Mouse (Mus musculus) heart, postnatal 0 days (tissue): ENCODE measurements around the gene Gm44502. TPM values are rescaled to one million over a fixed set of nuclear protein-coding genes. Genes with fewer than 3 reads are reported as not detected.

Experiments
- ATAC-seq: fragments of 200-750 bp; cut with Nextera tagmentation; 2 replicates; pipeline ENCODE4 v1.8.0; 2017; ENCODE audit warnings: low read depth, moderate number of reproducible peaks, moderate library complexity; ENCODE audit not compliant: insufficient read depth
- DNase-seq: peaks from one replicate; pipeline ENCODE4 v3.0.0-alpha.2; 2016; ENCODE audit warnings: low spot score
- H3K27ac ChIP-seq: fragments of 300-500 bp; sonication (generic); 2 replicates; pipeline ENCODE4 v1.5.1; 2014; ENCODE audit warnings: low read depth, mild to moderate bottlenecking
- H3K27me3 ChIP-seq: fragments of 300-500 bp; sonication (generic); 2 replicates; pipeline ENCODE4 v1.6.1; 2014; ENCODE audit warnings: low read length, mixed read lengths; ENCODE audit not compliant: control insufficient read depth, insufficient read depth
- H3K36me3 ChIP-seq: fragments of 300-500 bp; sonication (generic); replicated peaks from 2 replicates; pipeline ENCODE4 v1.6.1; 2014; ENCODE audit warnings: low read length, mixed read lengths; ENCODE audit not compliant: control insufficient read depth, insufficient read depth
- H3K4me1 ChIP-seq: fragments of 300-500 bp; sonication (generic); 2 replicates; pipeline ENCODE4 v1.6.1; 2014; ENCODE audit warnings: antibody characterized with exemption; ENCODE audit not compliant: control insufficient read depth, insufficient read depth
- H3K4me2 ChIP-seq: fragments of 300-500 bp; sonication (generic); 2 replicates; pipeline ENCODE4 v1.6.1; 2014; ENCODE audit warnings: low read depth, mild to moderate bottlenecking, low read length, moderate library complexity
- H3K4me3 ChIP-seq: fragments of 300-500 bp; sonication (generic); 2 replicates; pipeline ENCODE4 v1.5.1; 2014; ENCODE audit warnings: low read depth, low read length
- H3K9ac ChIP-seq: fragments of 300-500 bp; sonication (generic); replicated peaks from 2 replicates; pipeline ENCODE4 v1.6.1; 2014; ENCODE audit warnings: low read depth, low read length, mixed read lengths
- H3K9me3 ChIP-seq: fragments of 300-500 bp; sonication (generic); replicated peaks from 2 replicates; pipeline ENCODE4 v1.6.1; 2016; ENCODE audit warnings: low read length; ENCODE audit not compliant: control insufficient read depth
- CTCF ChIP-seq: IDR thresholded peaks from 2 replicates; pipeline ENCODE4 v1.5.1; 2016; ENCODE audit warnings: antibody characterized with exemption, control low read depth, low read depth
- EP300 ChIP-seq: IDR thresholded peaks from 2 replicates; pipeline ENCODE4 v1.6.1; 2016; ENCODE audit warnings: antibody characterized with exemption, low read depth
- WGBS: fragments of 180-500 bp; shearing (Covaris S2); extraction: QIAGEN DNeasy Blood & Tissue Kit; methylation state at CpG from one replicate; pipeline ENCODE4 v1.1.7; 2014; 5-methylcytosine and 5-hydroxymethylcytosine counted together
- polyA plus RNA-seq: library from polyadenylated mRNA; unstranded; fragments of >200 nt; fragmentation: Nextera tagmentation; extraction: Ambion mirVana; gene quantifications from 2 replicates; pipeline ENCODE4 v1.2.1, GENCODE M21; 2015
- total RNA-seq: library from RNA; depleted of rRNA; stranded (reverse); fragments of >200 nt; gene quantifications from 2 replicates; pipeline ENCODE4 v1.2.3, GENCODE M21; 2014; ENCODE audit warnings: low replicate concordance; rRNA removed

The Gm44502 gene
- total and polyA plus RNA-seq, 2 experiments from 2014 or later: 0.08 to 0.82 TPM

- no peak for TF ChIP-seq EP300
- no peak for TF ChIP-seq CTCF
- Histone ChIP-seq H3K4me1 (peaks cover 12% of the 10 kb centered on the region; the same call in 1 of the 2 replicates), H3K27ac (peak overlapping the region; percentile 87), H3K4me3 (peak overlapping the region; percentile 60), H3K4me2 (peak overlapping the region; percentile 79), H3K9ac (peak overlapping the region; percentile 57), H3K36me3 (peaks cover 29% of the 10 kb centered on the region), H3K27me3 (peaks cover 32% of the 10 kb centered on the region), H3K9me3 (no peaks in the 10 kb centered on the region)
- ATAC-seq (no peak), DNase-seq (no peak)
- 43% methylated on average over 9 of the region's 9 CpGs for WGBS
Measured at GRCm38 (mm10) chr15:89374340-89374739, 55.2 kb downstream of the Gm44502 start.

GRCm38 (mm10) chr15:89373762-89374248 is 55.7 kb downstream of the Gm44502 start, which contains the start of gene Sco2:
Gene Sco2, minus strand, starts transcription at chr15:89373846.
- ATAC-seq: peak; percentile 81
- Histone ChIP-seq H3K27ac (peak within 1 kb of the TSS; percentile 87), H3K9ac (peak within 1 kb of the TSS; percentile 57), H3K4me3 (peak within 1 kb of the TSS; percentile 60), H3K27me3 (peaks cover 26% of the 10 kb centered on the region), H3K9me3 (no peaks in the 10 kb centered on the region), H3K36me3 (peaks cover 34% of the 10 kb centered on the region), H3K4me1 (peaks cover 8% of the 10 kb centered on the region; the same call in 1 of the 2 replicates), H3K4me2 (peak within 1 kb of the TSS; percentile 79)
- DNase-seq: peak; percentile 81
- TF ChIP-seq CTCF: peak; percentile 75
- peak; percentile 80; the same call in 1 of the 2 replicates for TF ChIP-seq EP300
- 0% methylated on average over 42 of the region's 42 CpGs for WGBS

GRCm38 (mm10) chr15:89373027-89373761 is 56.3 kb downstream of the Gm44502 start:
- ATAC-seq (peak; percentile 81), DNase-seq (peak; percentile 56)
- WGBS: under 1% methylated on average over 35 of the region's 35 CpGs
- peak; percentile 51 for TF ChIP-seq CTCF
- TF ChIP-seq EP300: no peak
- H3K4me2 ChIP-seq: peak overlapping the region; percentile 79
- peaks cover 8% of the 10 kb centered on the region; the same call in 1 of the 2 replicates for H3K4me1 ChIP-seq
- no peaks in the 10 kb centered on the region for H3K9me3 ChIP-seq
- H3K27ac ChIP-seq: peak overlapping the region; percentile 87
- H3K9ac ChIP-seq: peak overlapping the region; percentile 57
- H3K36me3 ChIP-seq: peaks cover 40% of the 10 kb centered on the region
- peak overlapping the region; percentile 60 for H3K4me3 ChIP-seq
- H3K27me3 ChIP-seq: peaks cover 20% of the 10 kb centered on the region

- ATAC-seq (no peak), DNase-seq (no peak)
- peaks cover 47% of the 10 kb centered on the region for H3K36me3 ChIP-seq
- no peak overlapping the region for H3K4me3 ChIP-seq
- peak overlapping the region; percentile 87; the same call in 1 of the 2 replicates for H3K27ac ChIP-seq
- TF ChIP-seq CTCF (no peak), EP300 (no peak)
- H3K9ac ChIP-seq: no peak overlapping the region
- H3K27me3 ChIP-seq: peaks cover 14% of the 10 kb centered on the region
- WGBS: 83% methylated on average over 7 of the region's 7 CpGs
- no peaks in the 10 kb centered on the region for H3K9me3 ChIP-seq
- peaks cover 8% of the 10 kb centered on the region; the same call in 1 of the 2 replicates for H3K4me1 ChIP-seq
- 0 out of 2 replicates have a peak overlapping the region, but pooled peaks have one; percentile 79 for H3K4me2 ChIP-seq
Measured at GRCm38 (mm10) chr15:89372536-89372935, 57.0 kb downstream of the Gm44502 start.

- Histone ChIP-seq H3K4me1 (peaks cover 8% of the 10 kb centered on the region; the same call in 1 of the 2 replicates), H3K9me3 (no peaks in the 10 kb centered on the region), H3K27me3 (peaks cover 11% of the 10 kb centered on the region), H3K27ac (no peak overlapping the region), H3K4me2 (no peak overlapping the region), H3K9ac (no peak overlapping the region), H3K4me3 (no peak overlapping the region), H3K36me3 (peaks cover 51% of the 10 kb centered on the region)
- 86% methylated on average over 13 of the region's 13 CpGs for WGBS
- DNase-seq: no peak
- TF ChIP-seq CTCF: no peak
- TF ChIP-seq EP300: no peak
- ATAC-seq: no peak
Measured at GRCm38 (mm10) chr15:89372068-89372467, 57.4 kb downstream of the Gm44502 start.

Other genes starting within 250 kb of the Gm44502 start
- gene Plxnb2, start 248.9 kb downstream of the Gm44502 start, total RNA-seq: 153 and 199 TPM in 2 replicates
- 51.6 and 54.5 TPM in 2 replicates for gene Plxnb2, start 248.9 kb downstream of the Gm44502 start, polyA plus RNA-seq
- gene Dennd6b, start 233.2 kb downstream of the Gm44502 start, total RNA-seq: 15.2 and 19.2 TPM in 2 replicates
- gene Dennd6b, start 233.2 kb downstream of the Gm44502 start, polyA plus RNA-seq: 14.5 and 14.8 TPM in 2 replicates
- 65.1 and 98.4 TPM in 2 replicates for gene Ppp6r2, start 218.1 kb downstream of the Gm44502 start, total RNA-seq
- gene Ppp6r2, start 218.1 kb downstream of the Gm44502 start, polyA plus RNA-seq: 27.4 and 27.7 TPM in 2 replicates
- 113 and 147 TPM in 2 replicates for gene Sbf1, start 114.4 kb downstream of the Gm44502 start, total RNA-seq
- 17.7 and 25.6 TPM in 2 replicates for gene Sbf1, start 114.4 kb downstream of the Gm44502 start, polyA plus RNA-seq
- not detected in 2 replicates for gene Adm2, start 107.0 kb downstream of the Gm44502 start, total RNA-seq
- gene Adm2, start 107.0 kb downstream of the Gm44502 start, polyA plus RNA-seq: not detected in 2 replicates
- gene Miox, start 95.3 kb downstream of the Gm44502 start, total RNA-seq: not detected in 2 replicates
- not detected in 2 replicates for gene Miox, start 95.3 kb downstream of the Gm44502 start, polyA plus RNA-seq
- 26.9 and 33.5 TPM in 2 replicates for gene Lmf2, start 74.0 kb downstream of the Gm44502 start, total RNA-seq
- gene Lmf2, start 74.0 kb downstream of the Gm44502 start, polyA plus RNA-seq: 31.4 and 33.3 TPM in 2 replicates
- 83.8 and 136 TPM in 2 replicates for gene Ncaph2, start 74.0 kb downstream of the Gm44502 start, total RNA-seq
- gene Ncaph2, start 74.0 kb downstream of the Gm44502 start, polyA plus RNA-seq: 59.4 and 64.3 TPM in 2 replicates
- 29.0 and 30.6 TPM in 2 replicates for gene Sco2, start 55.9 kb downstream of the Gm44502 start, total RNA-seq
- 8.1 and 9.4 TPM in 2 replicates for gene Sco2, start 55.9 kb downstream of the Gm44502 start, polyA plus RNA-seq
- 1.6 and 7.2 TPM in 2 replicates for gene Tymp, start 52.7 kb downstream of the Gm44502 start, total RNA-seq
- 1.3 and 1.4 TPM in 2 replicates for gene Tymp, start 52.7 kb downstream of the Gm44502 start, polyA plus RNA-seq
- 0.46 TPM in 1 of 2 replicates, not detected in the other for gene Odf3b, start 50.4 kb downstream of the Gm44502 start, total RNA-seq
- 0.67 and 1.7 TPM in 2 replicates for gene Odf3b, start 50.4 kb downstream of the Gm44502 start, polyA plus RNA-seq
- not detected in 2 replicates for gene Klhdc7b, start 44.8 kb downstream of the Gm44502 start, total RNA-seq
- not detected in 2 replicates for gene Klhdc7b, start 44.8 kb downstream of the Gm44502 start, polyA plus RNA-seq
- gene Syce3, start 19.2 kb downstream of the Gm44502 start, total RNA-seq: not detected in 2 replicates
- gene Syce3, start 19.2 kb downstream of the Gm44502 start, polyA plus RNA-seq: not detected in 2 replicates
- gene Cpt1b, start 3.8 kb downstream of the Gm44502 start, total RNA-seq: 600 and 674 TPM in 2 replicates
- 400 and 412 TPM in 2 replicates for gene Cpt1b, start 3.8 kb downstream of the Gm44502 start, polyA plus RNA-seq
- gene C730034F03Rik, start 107 bp downstream of the Gm44502 start, total RNA-seq: 0.12 TPM in 1 of 2 replicates, not detected in the other
- gene C730034F03Rik, start 107 bp downstream of the Gm44502 start, polyA plus RNA-seq: 2.0 and 2.4 TPM in 2 replicates
- gene Chkb, start 212 bp upstream of the Gm44502 start, total RNA-seq: 64.5 and 78.3 TPM in 2 replicates
- 130 and 142 TPM in 2 replicates for gene Chkb, start 212 bp upstream of the Gm44502 start, polyA plus RNA-seq
- gene Mapk8ip2, start 24.2 kb upstream of the Gm44502 start, total RNA-seq: 0.84 TPM in 1 of 2 replicates, not detected in the other
- 0.15 and 0.23 TPM in 2 replicates for gene Mapk8ip2, start 24.2 kb upstream of the Gm44502 start, polyA plus RNA-seq
- 14.1 and 17.6 TPM in 2 replicates for gene Arsa, start 47.7 kb upstream of the Gm44502 start, total RNA-seq
- gene Arsa, start 47.7 kb upstream of the Gm44502 start, polyA plus RNA-seq: 10.4 and 12.7 TPM in 2 replicates
- 17.1 and 26.5 TPM in 2 replicates for gene Shank3, start 69.9 kb upstream of the Gm44502 start, total RNA-seq
- 0.81 and 1.1 TPM in 2 replicates for gene Shank3, start 69.9 kb upstream of the Gm44502 start, polyA plus RNA-seq
- gene Acr, start 138.6 kb upstream of the Gm44502 start, total RNA-seq: not detected in 2 replicates
- 0.23 TPM in 1 of 2 replicates, not detected in the other for gene Acr, start 138.6 kb upstream of the Gm44502 start, polyA plus RNA-seq
- 9.6 and 12.7 TPM in 2 replicates for gene Rabl2, start 162.2 kb upstream of the Gm44502 start, total RNA-seq
- 9.2 and 10.3 TPM in 2 replicates for gene Rabl2, start 162.2 kb upstream of the Gm44502 start, polyA plus RNA-seq